Mouse (Mus musculus) midbrain, embryonic 11.5 days (tissue): ENCODE results near the gene Kcnc2. TPM values are rescaled to one million over a fixed set of nuclear protein-coding genes. Genes with fewer than 3 reads are reported as not detected.

Source experiments
- ATAC-seq: fragments of 200-750 bp; cut with Nextera tagmentation; 2 replicates; pipeline ENCODE4 v1.8.0; 2017; ENCODE audit warnings: moderate TSS enrichment, moderate library complexity; ENCODE audit not compliant: low FRiP score
- DNase-seq: peaks from one replicate; pipeline ENCODE4 v3.0.0; 2015; ENCODE audit warnings: low spot score; ENCODE audit errors: missing footprints
- H3K27ac ChIP-seq: fragments of 300-500 bp; sonication (generic); 2 replicates; pipeline ENCODE4 v1.5.1; 2014; ENCODE audit warnings: low read depth, low read length
- H3K27me3 ChIP-seq: fragments of 300-500 bp; sonication (generic); 2 replicates; pipeline ENCODE4 v1.6.1; 2014; ENCODE audit warnings: mild to moderate bottlenecking, low read length, moderate library complexity, mixed read lengths; ENCODE audit not compliant: control insufficient read depth, insufficient read depth
- H3K36me3 ChIP-seq: fragments of 300-500 bp; sonication (generic); 2 replicates; pipeline ENCODE4 v1.6.1; 2014; ENCODE audit warnings: mild to moderate bottlenecking, low read length, moderate library complexity, mixed read lengths; ENCODE audit not compliant: control insufficient read depth, insufficient read depth
- H3K4me1 ChIP-seq: fragments of 300-500 bp; sonication (generic); 2 replicates; pipeline ENCODE4 v1.6.1; 2014; ENCODE audit warnings: low read length; ENCODE audit not compliant: control insufficient read depth, insufficient read depth
- H3K4me2 ChIP-seq: fragments of 300-500 bp; sonication (generic); 2 replicates; pipeline ENCODE4 v1.6.1; 2014; ENCODE audit warnings: mild to moderate bottlenecking, moderate library complexity
- H3K4me3 ChIP-seq: fragments of 300-500 bp; sonication (generic); 2 replicates; pipeline ENCODE4 v1.5.1; 2014; ENCODE audit warnings: low read depth, low read length
- H3K9ac ChIP-seq: fragments of 300-500 bp; sonication (generic); 2 replicates; pipeline ENCODE4 v1.6.1; 2014; ENCODE audit warnings: low read length
- H3K9me3 ChIP-seq: fragments of 300-500 bp; sonication (generic); 2 replicates; pipeline ENCODE4 v1.6.1; 2016; ENCODE audit warnings: low read length; ENCODE audit not compliant: control insufficient read depth
- WGBS: fragments of 180-500 bp; shearing (Covaris S2); extraction: QIAGEN DNeasy Blood & Tissue Kit; methylation state at CpG from one replicate; pipeline ENCODE4 v1.1.7; 2014; 5-methylcytosine and 5-hydroxymethylcytosine counted together
- polyA plus RNA-seq: library from polyadenylated mRNA; unstranded; fragments of >200 nt; fragmentation: Nextera tagmentation; extraction: Ambion mirVana; gene quantifications from 2 replicates; pipeline ENCODE4 v1.2.1, GENCODE M21; 2014

Kcnc2 gene
- polyA plus RNA-seq, 1 experiment from 2014 or later: 3.3 TPM

DNA sequence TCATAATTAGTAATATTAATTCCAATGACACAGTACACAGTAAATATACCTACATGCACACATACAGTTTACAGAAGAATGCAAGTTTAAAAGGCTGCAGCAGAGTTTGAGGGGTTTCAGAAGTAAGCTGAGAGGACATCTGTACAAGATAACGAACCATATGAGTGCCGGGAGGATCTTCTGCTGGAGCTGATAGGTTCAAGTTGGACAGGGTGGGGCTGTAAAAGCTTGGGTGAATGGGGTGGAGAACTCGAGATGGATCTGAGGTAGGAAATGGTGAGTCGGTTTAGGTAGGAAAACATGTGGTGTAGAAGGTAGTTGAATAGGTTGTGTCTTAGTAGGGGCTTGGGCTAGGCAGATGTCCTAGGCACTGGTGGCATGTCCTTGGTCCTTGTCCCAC lies 217.8 kb downstream of the Kcnc2 start:
- H3K9me3 ChIP-seq: no peaks in the 10 kb centered on the region; the same call in 1 of the 2 replicates
- H3K36me3 ChIP-seq: no peaks in the 10 kb centered on the region
- H3K9ac ChIP-seq: no peak overlapping the region
- H3K27ac ChIP-seq: no peak overlapping the region
- ATAC-seq (no peak), DNase-seq (no peak)
- WGBS: 84% methylated on average over 4 of the region's 4 CpGs
- H3K4me1 ChIP-seq: no peaks in the 10 kb centered on the region
- H3K27me3 ChIP-seq: no peaks in the 10 kb centered on the region
- no peak overlapping the region for H3K4me2 ChIP-seq
- H3K4me3 ChIP-seq: no peak overlapping the region

Other genes starting within 250 kb of the Kcnc2 start
- gene Glipr1l1, start 210.9 kb upstream of the Kcnc2 start, polyA plus RNA-seq: not detected in 2 replicates
- not detected in 2 replicates for gene Glipr1l2, start 187.8 kb upstream of the Kcnc2 start, polyA plus RNA-seq
- gene Glipr1l3, start 110.8 kb upstream of the Kcnc2 start, polyA plus RNA-seq: 0.15 TPM in 1 of 2 replicates, not detected in the other
- 0.40 and 0.51 TPM in 2 replicates for gene Caps2, start 107.5 kb upstream of the Kcnc2 start, polyA plus RNA-seq